Mouse (Mus musculus) neural tube, embryonic 14.5 days (tissue): Measurements from ENCODE around the gene Eda. TPM values are rescaled to one million over a fixed set of nuclear protein-coding genes. Genes with fewer than 3 reads are reported as not detected.
A peak's percentile ranks its signal among the peaks of the same experiment; 100 is the strongest.

ENCODE experiments used
- microRNA counts: library from miRNA; unstranded; fragments of <30 nt; microRNA quantifications from one replicate; lab custom pipeline; 2016
- microRNA-seq: library from miRNA; unstranded; fragments of <30 nt; microRNA quantifications from one replicate; pipeline ENCODE4, GENCODE M21; 2016
- polyA plus RNA-seq: library from polyadenylated mRNA; unstranded; fragments of >200 nt; fragmentation: Nextera tagmentation; extraction: Ambion mirVana; gene quantifications from 2 replicates; pipeline ENCODE4 v1.2.1, GENCODE M21; 2014

Eda gene
- polyA plus RNA-seq, 1 experiment from 2014 or later = 2.0 TPM

MicroRNA genes within 50 kb of the gene (microRNA counts, 519-probe panel; counts per million panel counts)
- microRNA mmu-miR-676 (lab: Ali Mortazavi, UCI) = 2,896 counts per million, percentile 19 among the panel's probes with 10 or more counts

Small RNAs within 50 kb of the gene (microRNA-seq; reads per million reads assigned to microRNA genes)
- 358 reads per million, percentile 65 among the genes with 10 or more reads in this experiment for gene Mir676

Other genes with a start within 250 kb of the Eda start
- 2.0 and 2.3 TPM in 2 replicates for gene Tmem28, start 154.6 kb upstream of the Eda start, polyA plus RNA-seq